Mouse (Mus musculus) limb, embryonic 10.5 days (tissue): ENCODE data around the gene Dydc2. TPM values are rescaled to one million over a fixed set of nuclear protein-coding genes. Genes with fewer than 3 reads are reported as not detected.

Experiments used
- DNase-seq: peaks from one replicate; pipeline ENCODE4 v3.0.0-alpha.2; 2017; ENCODE audit warnings: low spot score
- H3K27ac ChIP-seq: fragments of 300-500 bp; sonication (generic); 2 replicates; pipeline ENCODE4 v1.5.1; 2016; ENCODE audit warnings: mild to moderate bottlenecking
- H3K27me3 ChIP-seq: fragments of 300-500 bp; sonication (generic); 2 replicates; pipeline ENCODE4 v1.6.1; 2016; ENCODE audit warnings: low read depth, mild to moderate bottlenecking; ENCODE audit not compliant: poor library complexity, severe bottlenecking
- H3K36me3 ChIP-seq: fragments of 300-500 bp; sonication (generic); 2 replicates; pipeline ENCODE4 v1.6.1; 2016; ENCODE audit warnings: mild to moderate bottlenecking, moderate library complexity
- H3K4me1 ChIP-seq: fragments of 300-500 bp; sonication (generic); 2 replicates; pipeline ENCODE4 v1.6.1; 2016
- H3K4me3 ChIP-seq: fragments of 300-500 bp; sonication (generic); 2 replicates; pipeline ENCODE4 v1.5.1; 2016; ENCODE audit warnings: mild to moderate bottlenecking, moderate library complexity
- H3K9me3 ChIP-seq: fragments of 300-500 bp; sonication (generic); replicated peaks from 2 replicates; pipeline ENCODE4 v1.6.1; 2016; ENCODE audit warnings: mild to moderate bottlenecking
- WGBS: fragments of 180-500 bp; shearing (Covaris S2); methylation state at CpG from one replicate; pipeline ENCODE4 v1.1.7; 2016; 5-methylcytosine and 5-hydroxymethylcytosine counted together
- polyA plus RNA-seq: library from polyadenylated mRNA; unstranded; fragments of >200 nt; fragmentation: Nextera tagmentation; extraction: Ambion mirVana; gene quantifications from 2 replicates; pipeline ENCODE4 v1.2.1, GENCODE M21; 2016

Gene Dydc2
- polyA plus RNA-seq, 1 experiment from 2014 or later, result not detected

DNA sequence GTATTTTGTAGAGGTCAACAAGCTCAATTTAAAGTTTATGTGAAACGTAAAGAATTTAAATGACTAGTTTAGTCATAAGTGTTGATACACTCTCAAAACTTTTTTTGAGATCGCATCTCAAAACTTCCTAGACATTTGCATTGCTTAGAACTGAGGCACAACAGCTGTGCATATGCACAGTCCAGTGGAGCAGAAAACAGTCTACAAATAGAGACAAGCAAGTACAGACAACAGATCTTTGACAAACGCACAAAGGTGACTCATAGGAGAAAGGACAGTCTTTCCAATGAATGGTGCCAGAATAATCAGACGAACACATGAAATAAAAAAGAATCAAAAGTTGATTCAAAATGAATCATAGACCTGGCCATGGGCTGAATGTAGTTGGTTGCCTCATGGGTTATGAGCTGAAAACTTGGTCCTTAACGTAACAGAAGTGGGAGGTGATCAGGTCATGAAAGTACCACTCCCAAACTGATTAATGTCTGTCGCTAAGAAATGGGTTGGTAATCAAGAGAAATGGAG lies 38.0 kb downstream of the Dydc2 start:
- Histone ChIP-seq H3K27me3 (no peaks in the 10 kb centered on the region), H3K27ac (no peak overlapping the region), H3K36me3 (no peaks in the 10 kb centered on the region), H3K4me3 (no peak overlapping the region), H3K4me1 (no peaks in the 10 kb centered on the region), H3K9me3 (no peaks in the 10 kb centered on the region)
- no peak for DNase-seq
- 93% methylated on average over 6 of the region's 6 CpGs for WGBS

DNA sequence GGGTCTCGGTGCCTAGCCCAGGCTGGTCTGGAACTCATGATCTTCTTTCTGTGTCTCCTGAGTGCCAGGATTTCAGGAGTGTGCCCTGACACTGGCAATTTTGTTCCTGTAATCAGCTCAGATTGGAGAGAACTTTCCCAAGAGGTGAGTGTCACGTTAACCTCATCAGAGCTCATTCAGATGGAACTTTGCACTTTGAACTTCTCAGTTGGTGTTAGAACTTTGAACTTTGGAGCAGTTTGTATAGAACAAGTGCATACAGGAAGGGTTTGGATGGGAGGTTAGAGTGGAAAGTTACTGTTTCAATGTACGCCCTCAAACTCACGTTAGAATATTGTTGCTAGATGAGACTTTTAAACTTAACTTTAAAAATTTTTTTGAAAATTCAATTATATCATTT lies 39.7 kb downstream of the Dydc2 start:
- Histone ChIP-seq H3K27ac (no peak overlapping the region), H3K36me3 (no peaks in the 10 kb centered on the region), H3K4me1 (no peaks in the 10 kb centered on the region), H3K27me3 (no peaks in the 10 kb centered on the region), H3K9me3 (no peaks in the 10 kb centered on the region), H3K4me3 (no peak overlapping the region)
- no peak for DNase-seq
- WGBS, result 72% methylated on average over 4 of the region's 4 CpGs

DNA sequence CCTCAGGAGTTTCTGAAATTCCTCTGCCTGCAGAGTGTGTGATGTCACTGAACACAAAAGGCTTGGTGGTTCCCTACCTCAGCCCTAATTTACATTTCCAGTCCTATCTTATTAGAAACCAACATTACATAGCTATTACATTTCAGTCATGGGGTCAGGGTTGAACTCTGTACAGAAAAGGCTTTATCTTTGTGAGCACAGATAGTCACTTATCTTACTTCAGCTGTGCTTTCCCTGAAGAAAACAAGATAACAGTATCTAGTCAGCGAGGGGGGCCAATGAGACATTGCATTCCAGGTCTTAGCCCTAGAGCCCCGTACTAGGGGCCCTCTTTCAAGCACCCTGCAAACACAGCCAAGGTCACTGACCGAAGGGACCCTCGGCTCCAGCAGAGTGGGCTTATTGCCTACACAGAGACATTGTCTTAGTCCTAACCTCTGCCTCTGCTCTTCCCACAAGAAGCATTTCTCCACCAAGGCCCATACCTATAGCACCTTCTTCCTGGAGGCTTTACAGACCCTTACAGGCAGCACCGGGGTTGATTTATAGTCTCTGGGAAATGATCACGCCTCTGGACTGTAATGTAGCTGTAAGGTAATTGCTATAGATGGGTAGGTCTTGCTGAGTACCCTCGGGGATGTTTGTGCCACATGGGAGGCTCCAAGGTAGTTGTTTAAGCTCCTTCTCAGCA lies 43.3 kb downstream of the Dydc2 start:
- WGBS, result 73% methylated on average over 7 of the region's 7 CpGs
- no peak for DNase-seq

DNA sequence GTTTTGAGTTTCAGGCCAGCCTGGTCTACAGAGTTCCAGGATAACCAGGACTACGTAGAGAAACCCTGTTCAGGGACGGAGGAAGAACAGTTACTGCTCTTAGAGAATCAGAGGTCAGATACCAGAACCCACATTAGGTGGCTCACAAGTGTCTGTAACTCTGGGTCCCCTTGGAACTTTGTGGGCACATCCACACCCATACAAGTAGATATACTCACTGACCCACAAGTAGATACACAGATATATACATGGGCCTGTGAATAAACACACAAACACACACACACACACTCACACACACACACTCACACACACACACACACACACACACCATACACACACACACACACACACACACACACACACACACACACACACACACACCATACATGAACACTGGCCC lies 43.9 kb downstream of the Dydc2 start:
- 85% methylated on average over 2 of the region's 2 CpGs for WGBS

More for the DNA sequence above, 43.3 kb downstream of the Dydc2 start:
- H3K9me3 ChIP-seq, result no peaks in the 10 kb centered on the region
- no peaks in the 10 kb centered on the region for H3K27me3 ChIP-seq
- H3K4me3 ChIP-seq, result no peak overlapping the region
- no peak overlapping the region for H3K27ac ChIP-seq
- H3K36me3 ChIP-seq, result no peaks in the 10 kb centered on the region
- no peaks in the 10 kb centered on the region for H3K4me1 ChIP-seq

DNA sequence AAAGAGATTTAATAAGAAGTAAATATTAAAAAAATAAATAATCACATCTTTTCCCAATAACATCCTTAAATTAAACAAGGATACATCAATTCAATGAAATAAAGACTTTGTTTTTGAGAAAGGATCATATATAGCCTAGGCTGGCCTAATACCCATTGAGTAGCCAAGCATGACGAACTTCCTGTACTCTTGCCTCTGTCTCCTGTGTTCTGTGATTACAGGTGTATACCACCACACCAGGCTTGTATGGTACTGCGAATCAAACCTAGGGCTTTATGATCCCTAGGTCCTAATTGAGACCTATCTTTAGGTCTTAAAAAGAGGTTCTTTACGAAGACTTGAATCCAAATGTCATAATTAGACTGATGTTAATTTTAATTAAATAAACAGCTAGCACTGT lies 47.8 kb downstream of the Dydc2 start:
- Histone ChIP-seq H3K4me3 (no peak overlapping the region), H3K4me1 (no peaks in the 10 kb centered on the region), H3K36me3 (no peaks in the 10 kb centered on the region), H3K27me3 (no peaks in the 10 kb centered on the region), H3K9me3 (no peaks in the 10 kb centered on the region), H3K27ac (no peak overlapping the region)
- DNase-seq, result no peak
- 87% methylated on average over 3 of the region's 3 CpGs for WGBS

More for the DNA sequence above, 43.9 kb downstream of the Dydc2 start:
- Histone ChIP-seq H3K9me3 (no peaks in the 10 kb centered on the region), H3K27me3 (no peaks in the 10 kb centered on the region), H3K36me3 (no peaks in the 10 kb centered on the region), H3K4me3 (no peak overlapping the region), H3K4me1 (no peaks in the 10 kb centered on the region), H3K27ac (no peak overlapping the region)
- no peak for DNase-seq

DNA sequence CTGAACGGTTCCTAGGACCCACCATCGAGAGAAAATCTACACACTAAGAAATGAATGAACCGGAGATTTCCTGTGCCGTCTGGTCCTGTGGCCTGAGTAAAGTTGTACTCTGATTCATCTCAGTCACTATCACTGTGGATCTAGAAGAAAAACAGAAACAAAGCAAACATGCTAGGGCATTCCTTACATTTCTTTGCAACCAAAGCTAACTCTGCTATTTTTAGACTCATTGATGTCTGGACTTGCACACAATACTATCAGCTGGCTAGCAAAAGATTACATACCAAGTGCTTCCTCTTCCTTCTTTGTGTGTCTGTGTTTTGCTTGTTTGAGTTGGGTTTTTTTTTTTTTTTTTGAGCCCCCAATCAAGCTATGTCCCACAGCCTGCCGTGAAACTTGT lies 51.5 kb downstream of the Dydc2 start:
- DNase-seq, result no peak
- Histone ChIP-seq H3K27ac (no peak overlapping the region), H3K36me3 (no peaks in the 10 kb centered on the region), H3K4me3 (no peak overlapping the region), H3K9me3 (no peaks in the 10 kb centered on the region), H3K4me1 (peaks cover 12% of the 10 kb centered on the region), H3K27me3 (no peaks in the 10 kb centered on the region)
- 89% methylated on average over 5 of the region's 5 CpGs for WGBS

DNA sequence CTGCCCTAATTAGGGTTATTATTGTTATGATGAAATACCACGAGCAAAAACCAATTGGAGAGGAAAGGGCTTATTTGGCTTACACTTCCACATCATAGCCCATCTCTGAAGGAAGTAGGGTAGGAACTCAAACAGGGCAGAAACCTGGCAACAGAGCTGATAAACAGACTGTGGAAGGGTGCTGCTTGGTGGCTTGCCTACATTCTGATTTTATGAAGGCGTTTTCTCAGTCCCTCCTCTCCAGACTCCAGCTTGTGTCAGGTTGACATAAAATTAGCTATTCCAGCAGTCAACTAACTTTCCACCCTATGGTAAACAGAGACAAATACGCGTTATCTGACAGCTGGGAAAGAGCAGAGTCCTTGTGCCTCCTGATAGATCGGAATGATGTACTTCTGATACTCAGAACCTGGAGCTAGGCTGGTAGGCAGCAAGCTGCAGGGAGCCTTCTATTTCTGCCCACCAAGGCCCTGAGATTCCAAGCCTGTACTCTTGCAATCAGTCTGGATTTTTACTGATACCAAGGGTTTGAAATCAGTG lies 54.2 kb downstream of the Dydc2 start:
- no peaks in the 10 kb centered on the region for H3K36me3 ChIP-seq
- no peak overlapping the region for H3K27ac ChIP-seq
- H3K4me3 ChIP-seq, result no peak overlapping the region
- peaks cover 12% of the 10 kb centered on the region for H3K4me1 ChIP-seq
- no peaks in the 10 kb centered on the region for H3K27me3 ChIP-seq
- no peaks in the 10 kb centered on the region for H3K9me3 ChIP-seq
- DNase-seq, result no peak
- WGBS, result 85% methylated on average over 5 of the region's 5 CpGs

DNA sequence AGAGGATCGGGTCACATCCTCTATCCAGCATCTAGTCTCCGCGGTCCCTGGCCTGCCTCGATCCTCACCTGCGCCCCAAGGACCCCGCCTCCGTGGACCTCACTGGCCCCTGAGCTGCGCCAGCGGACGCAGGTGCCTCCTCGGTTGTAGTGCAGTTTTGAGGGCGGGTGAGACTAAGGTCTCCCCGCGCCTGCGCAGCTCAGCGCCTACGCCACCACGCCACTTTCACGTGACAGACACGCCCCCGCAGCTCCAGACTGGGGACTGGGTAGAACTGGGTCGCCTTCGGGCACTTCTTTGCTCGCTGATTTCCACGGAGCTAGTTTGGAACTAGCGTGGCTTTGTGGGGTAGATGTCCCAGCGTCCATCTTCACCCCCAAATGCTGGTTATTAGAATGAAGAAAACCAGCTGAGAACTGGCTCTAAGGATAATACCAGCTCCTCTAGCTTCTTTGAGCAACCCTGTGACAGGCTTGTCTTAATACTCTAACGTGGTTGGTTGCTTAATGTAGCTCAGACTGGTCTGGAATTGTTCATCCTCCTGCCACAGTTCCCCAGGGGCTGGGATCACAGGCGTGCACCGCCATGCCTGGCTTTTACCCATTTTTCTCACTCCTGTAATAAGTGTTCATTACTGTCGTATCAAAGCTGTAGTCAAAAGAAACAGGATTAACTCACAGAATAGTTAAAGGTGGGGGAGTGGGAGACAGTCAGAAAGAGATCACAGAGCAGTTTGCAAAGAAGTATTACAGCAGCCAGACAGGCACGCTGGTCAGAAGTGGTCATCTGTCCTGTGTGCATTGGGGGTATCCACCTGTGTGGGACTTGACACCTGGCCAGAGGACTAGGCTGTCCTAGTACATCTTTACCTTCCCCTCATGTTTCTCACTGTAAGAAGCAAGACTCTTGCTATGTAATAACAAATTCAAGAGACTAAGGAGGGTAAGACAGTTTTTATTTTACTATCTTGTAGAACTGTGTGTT lies 55.1 kb downstream of the Dydc2 start, which contains the start of gene Fam213a:
Gene Fam213a (minus strand): TSS at position 159 of the 984 bp plus-strand sequence.
- DNase-seq, result peak; percentile 89
- no peaks in the 10 kb centered on the region for H3K27me3 ChIP-seq
- H3K36me3 ChIP-seq, result no peaks in the 10 kb centered on the region
- peak within 1 kb of the TSS; percentile 65 for H3K4me3 ChIP-seq
- no peaks in the 10 kb centered on the region for H3K9me3 ChIP-seq
- H3K27ac ChIP-seq, result peak within 1 kb of the TSS; percentile 79
- 6% methylated on average over 32 of the region's 32 CpGs for WGBS
- peaks cover 12% of the 10 kb centered on the region for H3K4me1 ChIP-seq

DNA sequence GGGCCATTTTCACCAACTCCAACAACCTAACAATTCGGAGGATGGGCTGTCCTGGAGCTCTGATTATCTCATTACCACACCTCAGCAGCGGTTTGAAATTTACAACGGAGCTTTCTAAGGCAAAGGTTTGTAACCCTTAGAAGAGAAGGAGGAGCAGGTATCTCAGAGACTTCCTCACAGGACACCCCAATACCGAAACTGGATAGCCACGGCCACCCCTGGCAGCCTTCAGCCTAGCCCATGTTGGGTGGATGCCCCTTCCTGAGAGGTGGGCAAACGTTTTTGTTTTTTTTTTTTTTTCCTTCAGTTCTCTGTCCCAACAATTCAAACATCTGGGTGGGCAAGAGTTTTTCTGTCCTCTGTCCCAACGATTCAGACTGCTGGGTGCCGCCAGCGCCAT lies 55.9 kb downstream of the Dydc2 start:
- peak overlapping the region; percentile 65 for H3K4me3 ChIP-seq
- 31% methylated on average over 9 of the region's 9 CpGs for WGBS
- no peak for DNase-seq
- no peaks in the 10 kb centered on the region for H3K9me3 ChIP-seq
- peaks cover 12% of the 10 kb centered on the region for H3K4me1 ChIP-seq
- H3K27ac ChIP-seq, result peak overlapping the region; percentile 79
- no peaks in the 10 kb centered on the region for H3K36me3 ChIP-seq
- H3K27me3 ChIP-seq, result no peaks in the 10 kb centered on the region

DNA sequence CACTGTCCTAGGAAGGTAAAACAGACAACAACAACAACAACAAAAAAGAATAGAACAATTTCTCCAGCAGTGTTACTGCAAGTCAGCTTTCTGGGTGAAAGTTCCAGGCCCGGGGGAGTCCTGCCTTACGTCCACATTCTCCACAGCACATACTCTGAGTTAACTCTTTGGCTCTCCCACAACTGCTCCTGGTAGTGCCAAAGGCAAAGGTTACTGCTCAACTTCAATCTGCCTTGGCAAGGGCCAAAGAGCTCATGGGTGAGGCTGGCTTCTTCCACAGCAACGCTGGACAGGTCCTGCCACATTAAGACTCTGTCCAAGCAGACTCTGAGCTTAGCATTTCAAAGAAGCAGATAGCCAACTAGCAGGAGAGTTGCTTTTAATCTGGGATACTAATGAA lies 57.1 kb downstream of the Dydc2 start:
- WGBS, result 91% methylated on average over 3 of the region's 3 CpGs
- Histone ChIP-seq H3K36me3 (no peaks in the 10 kb centered on the region), H3K9me3 (no peaks in the 10 kb centered on the region), H3K4me1 (peaks cover 12% of the 10 kb centered on the region), H3K4me3 (no peak overlapping the region), H3K27ac (no peak overlapping the region), H3K27me3 (no peaks in the 10 kb centered on the region)
- no peak for DNase-seq

DNA sequence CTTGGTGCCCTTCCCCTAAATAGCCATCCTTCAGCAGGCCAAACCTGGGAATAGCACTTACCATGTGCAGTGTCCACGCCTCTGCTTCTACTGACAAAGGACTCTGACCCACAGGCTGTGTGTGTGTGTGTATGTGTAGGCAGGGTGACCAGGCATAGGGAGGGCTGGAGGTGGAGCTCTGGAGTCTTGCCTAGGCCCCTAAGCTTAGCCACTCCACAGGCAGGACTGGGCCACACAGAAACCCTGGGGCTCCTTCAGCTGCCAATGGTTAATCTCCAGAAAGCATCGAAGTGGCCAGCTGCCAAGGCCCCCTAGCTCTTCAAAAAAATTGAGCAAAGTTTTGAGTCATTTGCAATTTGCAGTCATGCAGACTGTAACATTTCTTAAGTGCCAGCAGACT lies 60.9 kb downstream of the Dydc2 start:
- no peak for DNase-seq
- WGBS, result 76% methylated on average over 2 of the region's 2 CpGs
- H3K27ac ChIP-seq, result no peak overlapping the region

DNA sequence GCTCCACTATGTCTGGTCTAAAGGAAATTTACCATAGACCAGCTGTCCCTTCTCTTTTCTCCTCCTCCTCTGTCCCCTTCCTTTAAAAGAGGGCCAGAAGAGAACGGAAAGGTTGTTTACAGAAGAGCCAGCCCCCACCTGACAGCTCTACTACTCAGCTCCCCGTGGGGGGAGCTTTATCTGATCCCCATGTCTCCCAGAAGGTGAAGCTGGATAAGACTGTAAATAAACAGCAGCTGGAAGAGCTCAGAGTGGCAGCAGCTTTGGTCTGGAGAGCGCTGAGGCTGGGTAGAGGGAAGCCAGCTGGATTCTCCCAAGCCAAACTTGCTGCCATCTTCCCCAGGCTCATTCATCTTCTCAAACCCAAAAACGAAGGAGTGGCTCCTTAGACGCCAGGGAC lies 61.4 kb downstream of the Dydc2 start:
- Histone ChIP-seq H3K4me3 (no peak overlapping the region), H3K27me3 (peaks cover 15% of the 10 kb centered on the region; the same call in 1 of the 2 replicates), H3K4me1 (peaks cover 13% of the 10 kb centered on the region), H3K9me3 (no peaks in the 10 kb centered on the region), H3K36me3 (no peaks in the 10 kb centered on the region), H3K27ac (no peak overlapping the region)
- WGBS, result 24% methylated on average over 5 of the region's 5 CpGs
- no peak for DNase-seq

More for the DNA sequence above, 60.9 kb downstream of the Dydc2 start:
- Histone ChIP-seq H3K4me3 (no peak overlapping the region), H3K4me1 (peaks cover 14% of the 10 kb centered on the region), H3K9me3 (no peaks in the 10 kb centered on the region), H3K27me3 (peaks cover 15% of the 10 kb centered on the region; the same call in 1 of the 2 replicates), H3K36me3 (no peaks in the 10 kb centered on the region)
